Mouse (Mus musculus): ENCODE data around the gene Lin52. TPM values are rescaled to one million over a fixed set of nuclear protein-coding genes. Genes with fewer than 3 reads are reported as not detected.

The Lin52 gene
- polyA plus RNA-seq, 1 experiment from 2014 or later: 30.6 TPM

DNA sequence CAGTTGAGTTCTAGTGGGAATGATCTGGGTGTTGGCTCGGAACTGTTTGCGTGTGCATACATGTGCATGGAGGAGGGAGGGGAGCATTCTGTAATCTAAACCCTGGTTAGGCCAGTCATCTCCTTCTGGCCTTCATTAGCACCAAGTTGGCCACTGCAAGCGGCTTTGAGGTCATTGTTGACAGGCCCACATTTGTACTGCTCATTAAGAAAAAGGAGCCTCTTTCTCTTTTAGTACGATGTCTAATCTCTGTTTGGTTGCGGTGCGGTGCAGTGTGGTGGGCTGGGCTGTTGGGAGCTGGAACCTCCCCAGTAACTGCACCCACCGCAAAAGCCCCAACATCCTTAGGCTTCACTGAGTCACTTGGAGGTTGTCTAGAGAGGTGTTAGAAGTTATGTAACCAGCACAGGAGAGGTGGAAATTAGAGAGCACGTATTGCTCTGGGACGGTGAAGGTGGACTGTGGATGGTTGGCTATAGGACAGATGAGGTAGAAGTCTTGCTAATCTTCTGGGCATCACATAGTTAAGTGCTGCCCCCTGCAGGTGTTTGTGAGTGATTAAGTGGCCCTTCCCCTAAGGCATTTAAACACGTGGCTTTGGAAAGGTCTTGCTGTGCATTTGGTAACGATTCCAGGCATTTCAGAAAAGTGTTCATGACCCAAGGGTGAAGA, 126.7 kb downstream of the Lin52 start:
- H3K4me2 ChIP-seq (ENCODE audit: low read depth, severe bottlenecking): no peak overlapping the region
- H3K9ac ChIP-seq (ENCODE audit: low read length): no peak overlapping the region
- no peak for ATAC-seq (ENCODE audit: insufficient number of reproducible peaks, low FRiP score, low TSS enrichment, low read depth)
- H3K27ac ChIP-seq (replicated peaks; ENCODE audit: low read depth, low read length): no peak overlapping the region
- no peaks in the 10 kb centered on the region for H3K9me3 ChIP-seq (ENCODE audit: control insufficient read depth, low read length)
- H3K4me1 ChIP-seq (ENCODE audit: control insufficient read depth, insufficient read depth, low read length): peaks cover 4% of the 10 kb centered on the region; the same call in 1 of the 2 replicates
- WGBS: 62% methylated on average over 11 of the region's 11 CpGs
- no peaks in the 10 kb centered on the region for H3K36me3 ChIP-seq (ENCODE audit: control insufficient read depth, insufficient read depth, low read length)
- H3K27me3 ChIP-seq (ENCODE audit: control insufficient read depth, insufficient read depth, low read length): peaks cover 12% of the 10 kb centered on the region
- no peak overlapping the region for H3K4me3 ChIP-seq (ENCODE audit: low read depth, low read length)
- no peak for DNase-seq (ENCODE audit: low spot score)

DNA sequence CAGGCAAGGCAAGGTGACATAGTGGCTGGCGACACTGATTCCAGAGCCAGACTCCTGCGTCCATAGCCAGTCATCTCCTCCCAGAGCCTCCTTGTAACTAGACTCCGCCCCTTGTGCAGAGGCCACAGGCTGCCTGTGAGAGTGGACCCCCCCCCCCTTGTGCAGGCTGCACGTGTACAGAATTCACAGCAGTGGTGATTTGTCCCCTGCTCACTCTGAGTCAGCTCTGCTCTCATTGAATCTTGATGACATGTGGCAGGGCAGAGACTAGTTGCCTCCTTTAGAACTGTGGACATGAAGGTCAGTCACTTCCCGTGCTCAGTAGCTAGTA, 127.2 kb downstream of the Lin52 start:
- Histone ChIP-seq H3K4me1 (ENCODE audit: control insufficient read depth, insufficient read depth, low read length) (peaks cover 4% of the 10 kb centered on the region; the same call in 1 of the 2 replicates), H3K36me3 (ENCODE audit: control insufficient read depth, insufficient read depth, low read length) (no peaks in the 10 kb centered on the region), H3K4me2 (ENCODE audit: low read depth, severe bottlenecking) (no peak overlapping the region), H3K27ac (replicated peaks; ENCODE audit: low read depth, low read length) (no peak overlapping the region), H3K27me3 (ENCODE audit: control insufficient read depth, insufficient read depth, low read length) (peaks cover 7% of the 10 kb centered on the region), H3K9me3 (ENCODE audit: control insufficient read depth, low read length) (no peaks in the 10 kb centered on the region), H3K9ac (ENCODE audit: low read length) (no peak overlapping the region), H3K4me3 (ENCODE audit: low read depth, low read length) (no peak overlapping the region)
- WGBS: 36% methylated on average over 5 of the region's 5 CpGs
- peak; percentile 60; the same call in 1 of the 2 replicates for ATAC-seq (ENCODE audit: insufficient number of reproducible peaks, low FRiP score, low TSS enrichment, low read depth)
- DNase-seq (ENCODE audit: low spot score): peak; percentile 49

DNA sequence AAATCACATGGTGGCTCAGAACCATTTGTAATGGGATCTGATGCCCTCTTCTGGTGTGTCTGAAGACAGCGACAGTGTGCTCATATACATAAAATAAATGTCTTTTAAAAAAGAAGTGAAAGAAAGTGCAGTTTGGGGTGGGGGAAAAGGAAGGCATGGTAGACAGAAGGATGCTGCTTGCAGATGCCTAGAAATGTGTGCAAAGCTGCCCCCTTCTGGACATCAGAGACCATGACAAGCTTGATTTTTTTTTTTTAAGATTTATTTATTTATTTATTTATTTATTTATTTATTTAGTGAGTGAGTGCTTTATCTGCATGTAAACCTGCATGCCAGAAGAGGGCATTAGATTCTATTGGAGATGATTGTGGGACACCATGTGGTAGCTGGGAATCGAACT, 130.1 kb downstream of the Lin52 start:
- no peaks in the 10 kb centered on the region for H3K36me3 ChIP-seq (ENCODE audit: control insufficient read depth, insufficient read depth, low read length)
- H3K4me1 ChIP-seq (ENCODE audit: control insufficient read depth, insufficient read depth, low read length): peaks cover 4% of the 10 kb centered on the region; the same call in 1 of the 2 replicates
- DNase-seq (ENCODE audit: low spot score) (no peak), ATAC-seq (ENCODE audit: insufficient number of reproducible peaks, low FRiP score, low TSS enrichment, low read depth) (no peak)
- H3K4me3 ChIP-seq (ENCODE audit: low read depth, low read length): no peak overlapping the region
- H3K9ac ChIP-seq (ENCODE audit: low read length): no peak overlapping the region
- H3K4me2 ChIP-seq (ENCODE audit: low read depth, severe bottlenecking): no peak overlapping the region
- 91% methylated on average over 2 of the region's 2 CpGs for WGBS
- no peaks in the 10 kb centered on the region for H3K27me3 ChIP-seq (ENCODE audit: control insufficient read depth, insufficient read depth, low read length)
- no peak overlapping the region for H3K27ac ChIP-seq (replicated peaks; ENCODE audit: low read depth, low read length)
- H3K9me3 ChIP-seq (ENCODE audit: control insufficient read depth, low read length): no peaks in the 10 kb centered on the region

DNA sequence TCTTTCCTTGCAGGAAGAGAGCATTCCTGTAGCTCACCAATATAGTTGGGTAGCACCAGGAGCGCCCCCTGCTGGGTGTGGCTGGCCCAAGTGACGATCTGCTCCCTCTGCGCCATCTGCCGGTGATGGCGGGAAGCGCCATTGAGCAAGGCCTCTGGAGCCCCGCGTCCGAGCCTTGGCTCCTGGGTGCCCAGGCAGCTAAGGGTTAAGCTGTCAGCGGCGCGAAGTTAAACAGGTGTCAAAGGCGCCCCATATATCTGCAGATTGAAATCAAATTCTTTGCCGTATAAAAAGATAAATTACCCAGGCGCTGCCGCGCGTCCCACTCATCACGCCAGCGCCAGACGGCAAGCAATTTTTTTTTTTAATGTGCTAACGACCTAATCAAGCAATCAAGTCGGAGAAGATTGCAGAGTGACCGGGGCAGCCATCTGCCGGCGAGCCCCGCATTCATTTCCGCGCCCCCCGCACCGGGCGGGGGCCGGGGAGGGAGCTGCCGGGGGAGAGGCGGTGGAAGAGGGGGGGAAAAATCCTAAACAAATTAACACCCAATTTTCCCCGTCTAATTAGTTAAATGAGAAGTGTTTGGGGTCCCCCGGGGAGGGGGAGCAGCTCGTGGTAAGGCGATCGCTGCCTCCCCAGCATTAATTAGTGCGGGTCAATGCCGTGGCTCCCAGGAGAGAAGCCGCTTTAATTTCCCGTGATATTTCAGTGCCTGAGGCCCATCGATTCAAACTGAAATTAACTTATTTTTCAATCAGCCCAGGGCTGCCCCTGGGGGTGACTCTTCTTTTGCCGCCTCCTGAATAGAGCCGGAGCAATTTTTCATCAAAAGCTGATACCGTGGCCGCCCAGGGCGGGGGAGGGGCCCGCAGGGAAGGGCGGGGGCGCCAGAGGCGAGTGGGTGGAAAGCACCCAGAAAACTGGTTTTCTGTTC, 138.9 kb downstream of the Lin52 start:
- Histone ChIP-seq H3K9ac (ENCODE audit: low read length) (peak overlapping the region; percentile 1; the same call in 1 of the 2 replicates), H3K36me3 (ENCODE audit: control insufficient read depth, insufficient read depth, low read length) (no peaks in the 10 kb centered on the region), H3K27ac (replicated peaks; ENCODE audit: low read depth, low read length) (no peak overlapping the region), H3K4me3 (ENCODE audit: low read depth, low read length) (peak overlapping the region; percentile 28), H3K27me3 (ENCODE audit: control insufficient read depth, insufficient read depth, low read length) (no peaks in the 10 kb centered on the region), H3K9me3 (ENCODE audit: control insufficient read depth, low read length) (no peaks in the 10 kb centered on the region), H3K4me1 (ENCODE audit: control insufficient read depth, insufficient read depth, low read length) (no peaks in the 10 kb centered on the region), H3K4me2 (ENCODE audit: low read depth, severe bottlenecking) (peak overlapping the region; percentile 79)
- peak; percentile 99 for DNase-seq (ENCODE audit: low spot score)
- ATAC-seq (ENCODE audit: insufficient number of reproducible peaks, low FRiP score, low TSS enrichment, low read depth): peak; percentile 50
- under 1% methylated on average over 54 of the region's 54 CpGs for WGBS

Other genes with a start within 250 kb of the Lin52 start
- gene Elmsan1, start 232.5 kb upstream of the Lin52 start, polyA plus RNA-seq (2014; fragmentation: Nextera tagmentation; extraction: Ambion mirVana): 6.1 and 6.6 TPM in 2 replicates
- 11.5 and 14.0 TPM in 2 replicates for gene Ptgr2, start 166.2 kb upstream of the Lin52 start, polyA plus RNA-seq (2014; fragmentation: Nextera tagmentation; extraction: Ambion mirVana)
- 111 and 125 TPM in 2 replicates for gene Zfp410, start 134.6 kb upstream of the Lin52 start, polyA plus RNA-seq (2014; fragmentation: Nextera tagmentation; extraction: Ambion mirVana)
- 40.5 and 46.0 TPM in 2 replicates for gene Coq6, start 89.8 kb upstream of the Lin52 start, polyA plus RNA-seq (2014; fragmentation: Nextera tagmentation; extraction: Ambion mirVana)
- 3.3 and 4.0 TPM in 2 replicates for gene Fam161b, start 89.6 kb upstream of the Lin52 start, polyA plus RNA-seq (2014; fragmentation: Nextera tagmentation; extraction: Ambion mirVana)
- 8.6 and 9.7 TPM in 2 replicates for gene Entpd5, start 42.4 kb upstream of the Lin52 start, polyA plus RNA-seq (2014; fragmentation: Nextera tagmentation; extraction: Ambion mirVana)
- 0.48 and 0.61 TPM in 2 replicates for gene Bbof1, start 42.4 kb upstream of the Lin52 start, polyA plus RNA-seq (2014; fragmentation: Nextera tagmentation; extraction: Ambion mirVana)
- gene Rnf113a2, start 34.2 kb upstream of the Lin52 start, polyA plus RNA-seq (2014; fragmentation: Nextera tagmentation; extraction: Ambion mirVana): 27.9 and 30.7 TPM in 2 replicates
- 23.6 and 24.0 TPM in 2 replicates for gene Aldh6a1, start 418 bp upstream of the Lin52 start, polyA plus RNA-seq (2014; fragmentation: Nextera tagmentation; extraction: Ambion mirVana)
- 0.33 and 0.48 TPM in 2 replicates for gene Vsx2, start 118.3 kb downstream of the Lin52 start, polyA plus RNA-seq (2014; fragmentation: Nextera tagmentation; extraction: Ambion mirVana)
- gene Abcd4, start 166.0 kb downstream of the Lin52 start, polyA plus RNA-seq (2014; fragmentation: Nextera tagmentation; extraction: Ambion mirVana): 9.2 and 11.8 TPM in 2 replicates
- gene Vrtn, start 189.6 kb downstream of the Lin52 start, polyA plus RNA-seq (2014; fragmentation: Nextera tagmentation; extraction: Ambion mirVana): not detected in 2 replicates
- not detected in 2 replicates for gene Syndig1l, start 247.4 kb downstream of the Lin52 start, polyA plus RNA-seq (2014; fragmentation: Nextera tagmentation; extraction: Ambion mirVana)